Mouse (Mus musculus) neural tube, embryonic 10.5 days (tissue): ENCODE results near the gene Tmod3.
"Not testable (repeated sequence)": the region's sequence is repeated elsewhere in the genome, so short reads cannot be mapped to it uniquely, and the experiment has no call there.

Experiments used
- DNase-seq: peaks from one replicate; pipeline ENCODE4 v3.0.0-alpha.2; 2017; ENCODE audit warnings: low spot score; ENCODE audit errors: extremely low spot score

The Tmod3 gene

GRCm38 (mm10) chr9:75558360-75558759 lies 1.1 kb downstream of the Tmod3 start:
- no peak for DNase-seq

- DNase-seq: no peak
These were observed 5.7 kb downstream of the Tmod3 start for GRCm38 (mm10) chr9:75553719-75554118.

- DNase-seq: no peak
These were observed 8.1 kb downstream of the Tmod3 start for GRCm38 (mm10) chr9:75551342-75551741.

GRCm38 (mm10) chr9:75549010-75549409 lies 10.4 kb downstream of the Tmod3 start:
- DNase-seq: no peak

- DNase-seq: no peak
These were observed 12.4 kb downstream of the Tmod3 start for GRCm38 (mm10) chr9:75546885-75547553.

- DNase-seq: no peak
These were observed 13.9 kb downstream of the Tmod3 start for GRCm38 (mm10) chr9:75545514-75545913.

GRCm38 (mm10) chr9:75541497-75541896 lies 18.0 kb downstream of the Tmod3 start:
- DNase-seq: no peak

- DNase-seq: no peak
These were observed 23.0 kb downstream of the Tmod3 start for GRCm38 (mm10) chr9:75536422-75536821.

GRCm38 (mm10) chr9:75534431-75534962 lies 25.0 kb downstream of the Tmod3 start:
- no peak for DNase-seq

GRCm38 (mm10) chr9:75532989-75533388 lies 26.5 kb downstream of the Tmod3 start:
- DNase-seq: not testable (repeated sequence)

GRCm38 (mm10) chr9:75532461-75532860 lies 27.0 kb downstream of the Tmod3 start:
- no peak for DNase-seq

- DNase-seq: no peak
These were observed 30.1 kb downstream of the Tmod3 start for GRCm38 (mm10) chr9:75529358-75529757.

GRCm38 (mm10) chr9:75528096-75528495 lies 31.4 kb downstream of the Tmod3 start:
- DNase-seq: no peak

GRCm38 (mm10) chr9:75527368-75528059 lies 31.9 kb downstream of the Tmod3 start:
- DNase-seq: no peak

GRCm38 (mm10) chr9:75523646-75524045 lies 35.8 kb downstream of the Tmod3 start:
- DNase-seq: no peak

GRCm38 (mm10) chr9:75522217-75522616 lies 37.2 kb downstream of the Tmod3 start:
- DNase-seq: no peak

- peak; percentile 26 for DNase-seq
These were observed 37.7 kb downstream of the Tmod3 start for GRCm38 (mm10) chr9:75521788-75522187.

- no peak for DNase-seq
These were observed 38.5 kb downstream of the Tmod3 start for GRCm38 (mm10) chr9:75520940-75521339.

- no peak for DNase-seq
These were observed 41.7 kb downstream of the Tmod3 start for GRCm38 (mm10) chr9:75517751-75518150.

GRCm38 (mm10) chr9:75515464-75516113 lies 43.9 kb downstream of the Tmod3 start:
- peak; percentile 40 for DNase-seq

- no peak for DNase-seq
These were observed 48.1 kb downstream of the Tmod3 start for GRCm38 (mm10) chr9:75511236-75511939.

GRCm38 (mm10) chr9:75504311-75504710 lies 55.1 kb downstream of the Tmod3 start:
- no peak for DNase-seq
